Mouse (Mus musculus): ENCODE results near the gene Gfy.

GRCm38 (mm10) chr7:45139904-45140723, 39.3 kb downstream of the Gfy start:
- TF ChIP-seq CTCF (IDR thresholded peaks at IDR 0.05; ENCODE audit: borderline replicate concordance, insufficient read depth, low read length) (no peak), POLR2A (IDR thresholded peaks at IDR 0.05; ENCODE audit: low read depth, low read length) (no peak)
